9 mouse cellular contexts compared by ENCODE assay signal in genomic region chr4:107015971-107016511, GRCm38 (mm10). TPM values are rescaled to one million over a fixed set of nuclear protein-coding genes. Genes with fewer than 3 reads are reported as not detected.
DNase-seq lines count a peak whose midpoint lies in the region; ATAC-seq and TF ChIP-seq lines count a peak whose summit lies in the region.
"Had no signal": no experiment of that assay in that cellular context is flagged by ENCODE, and none has a peak within 500 bp of the region (broad histone marks: within the 10 kb centered on the region; RNA-seq: fewer than 3 reads in every experiment).

No protein-coding gene starts in this region.

- no peak overlapping the region for H3K4me3 ChIP-seq in liver, embryonic 12.5 days
- H3K4me3 ChIP-seq in liver, postnatal 0 days (ENCODE audit: low read depth, low read length): no peak overlapping the region
- no peak overlapping the region for H3K4me3 ChIP-seq in forebrain, embryonic 11.5 days (ENCODE audit: low read depth, low read length)
- H3K4me3 ChIP-seq in intestine, embryonic 16.5 days (ENCODE audit: low read length): no peak overlapping the region
- H3K4me3 ChIP-seq in midbrain, embryonic 13.5 days (replicated peaks): no peak overlapping the region

- WGBS in liver, embryonic 12.5 days (ENCODE audit: insufficient replicate concordance): 82% methylated on average over 13 of the region's 13 CpGs
- 80% methylated on average over 13 of the region's 13 CpGs for WGBS in liver, postnatal 0 days (ENCODE audit: insufficient replicate concordance)
- WGBS in forebrain, embryonic 11.5 days: 51% methylated on average over 13 of the region's 13 CpGs
- 49% methylated on average over 13 of the region's 13 CpGs for WGBS in intestine, embryonic 16.5 days
- WGBS in midbrain, embryonic 13.5 days: 34% methylated on average over 13 of the region's 13 CpGs

- TF ChIP-seq CTCF in liver, postnatal 0 days (IDR thresholded peaks at IDR 0.05; ENCODE audit: low read depth): no peak

- H3K27me3 ChIP-seq in liver, embryonic 12.5 days (replicated peaks): no peaks in the 10 kb centered on the region
- no peaks in the 10 kb centered on the region for H3K27me3 ChIP-seq in liver, postnatal 0 days (ENCODE audit: insufficient read depth, low read length)
- H3K27me3 ChIP-seq in forebrain, embryonic 11.5 days (ENCODE audit: control insufficient read depth, insufficient read depth, low read length): no peaks in the 10 kb centered on the region
- no peaks in the 10 kb centered on the region for H3K27me3 ChIP-seq in intestine, embryonic 16.5 days (replicated peaks; ENCODE audit: control insufficient read depth, insufficient read depth, low read length)
- H3K27me3 ChIP-seq in midbrain, embryonic 13.5 days: no peaks in the 10 kb centered on the region

- H3K9me3 ChIP-seq in liver, embryonic 12.5 days (replicated peaks): no peaks in the 10 kb centered on the region
- no peaks in the 10 kb centered on the region for H3K9me3 ChIP-seq in liver, postnatal 0 days (ENCODE audit: low read length)
- no peaks in the 10 kb centered on the region for H3K9me3 ChIP-seq in forebrain, embryonic 11.5 days (ENCODE audit: control insufficient read depth, low read length)
- no peaks in the 10 kb centered on the region for H3K9me3 ChIP-seq in intestine, embryonic 16.5 days (ENCODE audit: control insufficient read depth, low read length)
- H3K9me3 ChIP-seq in midbrain, embryonic 13.5 days: no peaks in the 10 kb centered on the region
- H3K9me3 ChIP-seq: G1E had no signal

- no peak overlapping the region for H3K4me2 ChIP-seq in liver, embryonic 12.5 days
- H3K4me2 ChIP-seq in liver, postnatal 0 days (ENCODE audit: low read depth, low read length): no peak overlapping the region
- H3K4me2 ChIP-seq in forebrain, embryonic 11.5 days (ENCODE audit: low read depth, low read length, severe bottlenecking): no peak overlapping the region
- H3K4me2 ChIP-seq in intestine, embryonic 16.5 days (ENCODE audit: low read depth, low read length): no peak overlapping the region
- no peak overlapping the region for H3K4me2 ChIP-seq in midbrain, embryonic 13.5 days (replicated peaks)

- ATAC-seq in liver, embryonic 12.5 days: no peak
- no peak for ATAC-seq in liver, postnatal 0 days
- ATAC-seq in forebrain, embryonic 11.5 days (replicated peaks; ENCODE audit: low FRiP score): peak; percentile 40; the same call in 1 of the 2 replicates
- 0 out of 2 replicates have a peak, but pooled peaks have one; percentile 21 for ATAC-seq in intestine, embryonic 16.5 days
- peak; percentile 61 for ATAC-seq in midbrain, embryonic 13.5 days

- TF ChIP-seq EP300 in liver, postnatal 0 days (IDR thresholded peaks at IDR 0.05; ENCODE audit: low read depth): no peak

- H3K9ac ChIP-seq in liver, embryonic 12.5 days: no peak overlapping the region
- no peak overlapping the region for H3K9ac ChIP-seq in liver, postnatal 0 days (replicated peaks)
- no peak overlapping the region for H3K9ac ChIP-seq in forebrain, embryonic 11.5 days (ENCODE audit: low read length)
- 0 out of 2 replicates have a peak overlapping the region, but pooled peaks have one; percentile 20 for H3K9ac ChIP-seq in intestine, embryonic 16.5 days (ENCODE audit: low read depth, low read length)
- H3K9ac ChIP-seq in midbrain, embryonic 13.5 days (replicated peaks): peak overlapping the region; percentile 36; the same call in 1 of the 2 replicates

- peaks cover 56% of the 10 kb centered on the region for H3K36me3 ChIP-seq in liver, embryonic 12.5 days
- H3K36me3 ChIP-seq in liver, postnatal 0 days (replicated peaks; ENCODE audit: insufficient read depth, low read length): 0 out of 2 replicates have a peak, but pooled peaks cover 4% of the 10 kb centered on the region
- H3K36me3 ChIP-seq in forebrain, embryonic 11.5 days (ENCODE audit: control insufficient read depth, insufficient read depth, low read length): no peaks in the 10 kb centered on the region; the same call in 1 of the 2 replicates
- H3K36me3 ChIP-seq in intestine, embryonic 16.5 days (ENCODE audit: control insufficient read depth, insufficient read depth, low read length): no peaks in the 10 kb centered on the region
- no peaks in the 10 kb centered on the region; the same call in 1 of the 2 replicates for H3K36me3 ChIP-seq in midbrain, embryonic 13.5 days

- H3K27ac ChIP-seq in liver, embryonic 12.5 days: peak overlapping the region; percentile 27; the same call in 1 of the 2 replicates
- H3K27ac ChIP-seq in liver, postnatal 0 days (ENCODE audit: low read depth): no peak overlapping the region
- H3K27ac ChIP-seq in forebrain, embryonic 11.5 days (ENCODE audit: low read depth, low read length): no peak overlapping the region
- peak overlapping the region; percentile 10 for H3K27ac ChIP-seq in intestine, embryonic 16.5 days (ENCODE audit: low read length)
- H3K27ac ChIP-seq in midbrain, embryonic 13.5 days: peak overlapping the region; percentile 72

- H3K4me1 ChIP-seq in liver, embryonic 12.5 days: peaks cover 56% of the 10 kb centered on the region
- H3K4me1 ChIP-seq in liver, postnatal 0 days (ENCODE audit: insufficient read depth): peaks cover 15% of the 10 kb centered on the region; the same call in 1 of the 2 replicates
- H3K4me1 ChIP-seq in forebrain, embryonic 11.5 days (replicated peaks; ENCODE audit: control insufficient read depth, insufficient read depth, low read length): peaks cover 32% of the 10 kb centered on the region
- H3K4me1 ChIP-seq in intestine, embryonic 16.5 days (ENCODE audit: control insufficient read depth, insufficient read depth, low read length): peaks cover 56% of the 10 kb centered on the region
- H3K4me1 ChIP-seq in midbrain, embryonic 13.5 days (replicated peaks): peaks cover 97% of the 10 kb centered on the region

- no peak for DNase-seq in liver, postnatal 0 days
- DNase-seq in forebrain, embryonic 11.5 days (ENCODE audit: low spot score): peak; percentile 67
- DNase-seq in urinary bladder, adult 2 months (ENCODE audit: low spot score): no peak
- no peak for DNase-seq in ovary, postnatal 36 days (ENCODE audit: low spot score)
- DNase-seq in spleen, postnatal 36 days (ENCODE audit: low spot score in 2 of 2): no peak

RNA-seq across cellular contexts. Expression of gene Mrpl37, which starts 50.6 kb away (rescaled TPM):
- polyA plus RNA-seq in liver, embryonic 12.5 days (2016; fragmentation: Nextera tagmentation; extraction: Ambion mirVana): 77.0 and 79.9 TPM in 2 replicates
- 36.2 and 38.6 TPM in 2 replicates for polyA plus RNA-seq in liver, postnatal 0 days (2015; fragmentation: Nextera tagmentation; extraction: Ambion mirVana)
- 108 and 121 TPM in 2 replicates for polyA plus RNA-seq in forebrain, embryonic 11.5 days (2014; fragmentation: Nextera tagmentation; extraction: Ambion mirVana)
- polyA plus RNA-seq in intestine, embryonic 16.5 days (2015; fragmentation: Nextera tagmentation; extraction: Ambion mirVana): 112 and 117 TPM in 2 replicates
- 72.8 and 84.9 TPM in 2 replicates for polyA plus RNA-seq in midbrain, embryonic 13.5 days (2015; fragmentation: Nextera tagmentation; extraction: Ambion mirVana)
- polyA plus RNA-seq in urinary bladder, adult 2 months (2012; rRNA removed): 60.0 and 64.9 TPM in 2 replicates

RNA-seq across cellular contexts. Expression of gene Cyb5rl, which starts 50.7 kb away (rescaled TPM):
- polyA plus RNA-seq in liver, embryonic 12.5 days (2016; fragmentation: Nextera tagmentation; extraction: Ambion mirVana): 3.9 and 4.1 TPM in 2 replicates
- 2.8 and 3.1 TPM in 2 replicates for polyA plus RNA-seq in liver, postnatal 0 days (2015; fragmentation: Nextera tagmentation; extraction: Ambion mirVana)
- 5.2 and 6.9 TPM in 2 replicates for polyA plus RNA-seq in forebrain, embryonic 11.5 days (2014; fragmentation: Nextera tagmentation; extraction: Ambion mirVana)
- 7.2 and 7.7 TPM in 2 replicates for polyA plus RNA-seq in intestine, embryonic 16.5 days (2015; fragmentation: Nextera tagmentation; extraction: Ambion mirVana)
- polyA plus RNA-seq in midbrain, embryonic 13.5 days (2015; fragmentation: Nextera tagmentation; extraction: Ambion mirVana): 3.5 and 4.2 TPM in 2 replicates
- 13.8 and 18.0 TPM in 2 replicates for polyA plus RNA-seq in urinary bladder, adult 2 months (2012; rRNA removed)

Comparison
In these comparisons a context has a peak if more than half of its experiments do, and no peak if none do; other contexts are left out.
1. H3K27ac ChIP-seq: peak in liver, embryonic 12.5 days (single experiment), intestine, embryonic 16.5 days (single experiment) and midbrain, embryonic 13.5 days (single experiment); none in liver, postnatal 0 days (single experiment) and forebrain, embryonic 11.5 days (single experiment).
2. ATAC-seq: peak in forebrain, embryonic 11.5 days (single experiment), intestine, embryonic 16.5 days (single experiment) and midbrain, embryonic 13.5 days (single experiment); none in liver, embryonic 12.5 days (single experiment) and liver, postnatal 0 days (single experiment).
3. H3K9ac ChIP-seq: peak in intestine, embryonic 16.5 days (single experiment) and midbrain, embryonic 13.5 days (single experiment); none in liver, embryonic 12.5 days (single experiment), liver, postnatal 0 days (single experiment) and forebrain, embryonic 11.5 days (single experiment).